Mouse (Mus musculus): ENCODE data around the gene Adtrp.

- TF ChIP-seq CTCF (IDR thresholded peaks at IDR 0.05; ENCODE audit: low read depth) (no peak), EP300 (IDR thresholded peaks at IDR 0.05; ENCODE audit: low read depth) (no peak)
Measured at GRCm38 (mm10) chr13:41847516-41848126, at the start of gene Adtrp.

All from liver, embryonic 14.5 days (tissue).